16 mouse cellular contexts compared by ENCODE assay signal in the genomic region with DNA sequence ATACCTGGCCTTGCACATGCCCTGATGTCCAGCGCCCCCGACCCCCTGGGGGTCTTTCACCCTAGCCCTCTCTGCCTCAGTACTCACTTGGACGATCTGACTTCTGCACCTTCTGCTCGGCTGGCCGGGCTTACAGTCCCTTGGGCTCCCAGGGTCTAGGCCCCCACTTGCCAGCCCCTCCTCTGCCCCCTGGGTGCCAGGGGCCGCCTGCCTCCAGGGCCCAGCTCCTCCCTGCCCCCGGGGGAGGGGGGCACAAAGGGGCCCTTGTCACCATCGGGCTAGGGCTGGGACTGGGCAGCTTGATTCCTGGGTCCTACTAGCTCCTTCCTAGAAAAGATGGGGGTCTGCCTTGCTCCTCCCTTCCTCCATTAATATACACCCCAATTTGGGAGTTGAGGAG. TPM values are rescaled to one million over a fixed set of nuclear protein-coding genes. Genes with fewer than 3 reads are reported as not detected.
A peak's percentile ranks its signal among the peaks of the same experiment; 100 is the strongest.
DNase-seq lines count a peak whose midpoint lies in the region; TF ChIP-seq lines count a peak whose summit lies in the region.
"Had no signal": no experiment of that assay in that cellular context is flagged by ENCODE, and none has a peak within 500 bp of the region (broad histone marks: within the 10 kb centered on the region; RNA-seq: fewer than 3 reads in every experiment).

A gene (minus strand): TSS at position 142 of the 400 bp plus-strand sequence.

- no peaks in the 10 kb centered on the region for H3K27me3 ChIP-seq in testis, adult 2 months (ENCODE audit: control insufficient read depth, insufficient read depth, low read length)
- H3K27me3 ChIP-seq: embryonic facial prominence, embryonic 13.5 days had no signal

- no peak for TF ChIP-seq POLR2A in testis, adult 2 months (IDR thresholded peaks at IDR 0.05; ENCODE audit: control insufficient read depth, low read depth, low read length)

- TF ChIP-seq CTCF in testis, adult 2 months (IDR thresholded peaks at IDR 0.05; ENCODE audit: control insufficient read depth, insufficient read depth, insufficient replicate concordance, low read depth, low read length), result no peak

- no peaks in the 10 kb centered on the region for H3K4me1 ChIP-seq in testis, adult 2 months (ENCODE audit: control insufficient read depth, insufficient read depth, low read length)
- H3K4me1 ChIP-seq: embryonic facial prominence, embryonic 13.5 days had no signal

- no peak within 1 kb of the TSS for H3K4me3 ChIP-seq in testis, adult 2 months (ENCODE audit: control insufficient read depth, low read depth, low read length)
- H3K4me3 ChIP-seq: embryonic facial prominence, embryonic 13.5 days; forebrain, embryonic 10.5 days; heart, embryonic 13.5 days; hindbrain, embryonic 10.5 days had no signal

- no peaks in the 10 kb centered on the region for H3K36me3 ChIP-seq in testis, adult 2 months (ENCODE audit: control insufficient read depth, insufficient read depth, low read length)
- H3K36me3 ChIP-seq: embryonic facial prominence, embryonic 13.5 days; forebrain, embryonic 10.5 days; heart, embryonic 13.5 days; hindbrain, embryonic 10.5 days had no signal

- H3K27ac ChIP-seq in testis, adult 2 months (ENCODE audit: control insufficient read depth, insufficient read depth, low read depth, low read length), result no peak within 1 kb of the TSS
- H3K27ac ChIP-seq: embryonic facial prominence, embryonic 13.5 days; forebrain, embryonic 10.5 days; heart, embryonic 13.5 days; hindbrain, embryonic 10.5 days had no signal

- DNase-seq in gastrocnemius, postnatal 4 days (ENCODE audit: low spot score in 2 of 2), result no peak
- no peak for DNase-seq in gastrocnemius, adult 8-10 months (ENCODE audit: low spot score in 2 of 2)
- no peak for DNase-seq in testis, postnatal 10 days (ENCODE audit: low spot score)
- DNase-seq in left cerebral cortex, adult 18-20 months (ENCODE audit: low spot score in 2 of 2), result peak in 1 of 2 experiments; percentile 13
- DNase-seq in neural tube, embryonic 10.5 days (ENCODE audit: extremely low spot score, low spot score), result no peak
- DNase-seq in kidney, postnatal 10 days, result no peak
- DNase-seq: gastrocnemius, postnatal 10 days; kidney, postnatal 25 days; lung, embryonic 14.5 days; thymus, adult 2 months had no signal

RNA-seq across cellular contexts. Expression of the gene that starts here (rescaled TPM):
- 10 to 100 TPM; 11.8 to 12.3 TPM for total RNA-seq in gastrocnemius, postnatal 4 days (2021)
- under 1 TPM in 3 of 4 experiments, not detected in 1; 0.47 to 0.65 (median 0.56) TPM for total RNA-seq in gastrocnemius, adult 8-10 months (2022)
- polyA plus RNA-seq in testis, adult 2 months (2012; rRNA removed), result 18.2 and 21.3 TPM in 2 replicates
- 100 to 1,000 TPM in 1 of 2 experiments, 10 to 100 TPM in 1; 91.4 to 101 TPM for total RNA-seq in left cerebral cortex, adult 18-20 months (2021)
- polyA plus RNA-seq: activated CD4-positive, CD25-positive, alpha-beta regulatory T cell, adult 4 months had no signal

Comparison
In these comparisons a context has a peak if more than half of its experiments do, and no peak if none do; other contexts are left out.
1. RNA of the gene that starts here (total RNA-seq): 91.4 to 101 TPM in left cerebral cortex, adult 18-20 months and 11.8 to 12.3 TPM in gastrocnemius, postnatal 4 days; 0.47 to 0.65 TPM in gastrocnemius, adult 8-10 months; every median in the first group is over 4 times any median in the second.
2. RNA of the gene that starts here (total RNA-seq): 91.4 to 101 TPM in left cerebral cortex, adult 18-20 months; 11.8 to 12.3 TPM in gastrocnemius, postnatal 4 days; every median in the first group is over 4 times any median in the second.